Mouse (Mus musculus): ENCODE measurements around the gene Mrpl49.

Gene Mrpl49

GRCm38 (mm10) chr19:6037695-6038094 lies 19.9 kb downstream of the Mrpl49 start:
- no peak for DNase-seq (ENCODE audit: low spot score)

GRCm38 (mm10) chr19:6035966-6036585 lies 21.5 kb downstream of the Mrpl49 start:
- no peak for DNase-seq (ENCODE audit: low spot score)

- no peak for DNase-seq (ENCODE audit: low spot score)
Measured at GRCm38 (mm10) chr19:6030520-6031280, 26.9 kb downstream of the Mrpl49 start.

GRCm38 (mm10) chr19:6029426-6029825 lies 28.2 kb downstream of the Mrpl49 start:
- DNase-seq (ENCODE audit: low spot score): no peak

- no peak for DNase-seq (ENCODE audit: low spot score)
Measured at GRCm38 (mm10) chr19:6028991-6029390, 28.6 kb downstream of the Mrpl49 start.

GRCm38 (mm10) chr19:6023930-6024329 lies 33.7 kb downstream of the Mrpl49 start:
- no peak for DNase-seq (ENCODE audit: low spot score)

GRCm38 (mm10) chr19:6023059-6023458 lies 34.5 kb downstream of the Mrpl49 start:
- no peak for DNase-seq (ENCODE audit: low spot score)

GRCm38 (mm10) chr19:6020276-6020675 lies 37.3 kb downstream of the Mrpl49 start:
- DNase-seq (ENCODE audit: low spot score): no peak

GRCm38 (mm10) chr19:6018142-6019089 lies 39.2 kb downstream of the Mrpl49 start:
- DNase-seq (ENCODE audit: low spot score): peak; percentile 93

- no peak for DNase-seq (ENCODE audit: low spot score)
Measured at GRCm38 (mm10) chr19:6016532-6016931, 41.1 kb downstream of the Mrpl49 start.

GRCm38 (mm10) chr19:6015511-6016315 lies 41.9 kb downstream of the Mrpl49 start, which contains the start of gene Capn1:
Gene Capn1 (minus strand): TSS chr19:6015897.
- DNase-seq (ENCODE audit: low spot score): no peak

- DNase-seq (ENCODE audit: low spot score): no peak
Measured at GRCm38 (mm10) chr19:6014991-6015510, 42.5 kb downstream of the Mrpl49 start.

- no peak for DNase-seq (ENCODE audit: low spot score)
Measured at GRCm38 (mm10) chr19:6013691-6014090, 43.9 kb downstream of the Mrpl49 start.

- DNase-seq (ENCODE audit: low spot score): no peak
Measured at GRCm38 (mm10) chr19:6009137-6009536, 48.4 kb downstream of the Mrpl49 start.

GRCm38 (mm10) chr19:6007013-6007412 lies 50.6 kb downstream of the Mrpl49 start:
- DNase-seq (ENCODE audit: low spot score): no peak

GRCm38 (mm10) chr19:6005541-6005940 lies 52.0 kb downstream of the Mrpl49 start:
- no peak for DNase-seq (ENCODE audit: low spot score)

Measured in layer of hippocampus, adult 9-10 months (tissue).